Mouse (Mus musculus): ENCODE measurements around the gene Ebf1. TPM values are rescaled to one million over a fixed set of nuclear protein-coding genes. Genes with fewer than 3 reads are reported as not detected.
A peak's percentile ranks its signal among the peaks of the same experiment; 100 is the strongest.
"Not testable (repeated sequence)": the region's sequence is repeated elsewhere in the genome, so short reads cannot be mapped to it uniquely, and the experiment has no call there.

Ebf1 gene
- 1 to 10 TPM; 5.1 to 8.0 (median 6.2) TPM for total RNA-seq (2022)

- DNase-seq (ENCODE audit: low spot score in 2 of 2) = peak; percentile 90 to 92
Observed at GRCm38 (mm10) chr11:44616788-44617712, at the start of gene Ebf1. Ebf1 (plus strand) TSS chr11:44617317.

- DNase-seq (ENCODE audit: low spot score in 2 of 2) = not testable (repeated sequence)
Observed at GRCm38 (mm10) chr11:44570336-44570735, 46.8 kb upstream of the Ebf1 start.

- DNase-seq (ENCODE audit: low spot score in 2 of 2) = no peak
Observed at GRCm38 (mm10) chr11:44572781-44573180, 44.3 kb upstream of the Ebf1 start.

- DNase-seq (ENCODE audit: low spot score in 2 of 2) = no peak
Observed at GRCm38 (mm10) chr11:44573396-44573795, 43.7 kb upstream of the Ebf1 start.

- no peak for DNase-seq (ENCODE audit: low spot score in 2 of 2)
Observed at GRCm38 (mm10) chr11:44574391-44574790, 42.7 kb upstream of the Ebf1 start.

- DNase-seq (ENCODE audit: low spot score in 2 of 2) = no peak
Observed at GRCm38 (mm10) chr11:44574820-44575219, 42.3 kb upstream of the Ebf1 start.

- DNase-seq (ENCODE audit: low spot score in 2 of 2) = no peak
Observed at GRCm38 (mm10) chr11:44577911-44578310, 39.2 kb upstream of the Ebf1 start.

- peak; percentile 16 to 34 for DNase-seq (ENCODE audit: low spot score in 2 of 2)
Observed at GRCm38 (mm10) chr11:44581277-44581683, 35.8 kb upstream of the Ebf1 start.

GRCm38 (mm10) chr11:44586047-44586696 is 30.9 kb upstream of the Ebf1 start:
- DNase-seq (ENCODE audit: low spot score in 2 of 2) = no peak

GRCm38 (mm10) chr11:44593016-44593415 is 24.1 kb upstream of the Ebf1 start:
- DNase-seq (ENCODE audit: low spot score in 2 of 2) = no peak

- no peak for DNase-seq (ENCODE audit: low spot score in 2 of 2)
Observed at GRCm38 (mm10) chr11:44594768-44595167, 22.3 kb upstream of the Ebf1 start.

- DNase-seq (ENCODE audit: low spot score in 2 of 2) = no peak
Observed at GRCm38 (mm10) chr11:44606881-44607280, 10.2 kb upstream of the Ebf1 start.

- DNase-seq (ENCODE audit: low spot score in 2 of 2) = no peak
Observed at GRCm38 (mm10) chr11:44608646-44609045, 8.5 kb upstream of the Ebf1 start.

- peak; percentile 63 to 73 for DNase-seq (ENCODE audit: low spot score in 2 of 2)
Observed at GRCm38 (mm10) chr11:44610971-44611781, 5.9 kb upstream of the Ebf1 start.

- DNase-seq (ENCODE audit: low spot score in 2 of 2) = no peak
Observed at GRCm38 (mm10) chr11:44612156-44612555, 5.0 kb upstream of the Ebf1 start.

- DNase-seq (ENCODE audit: low spot score in 2 of 2) = no peak
Observed at GRCm38 (mm10) chr11:44612681-44613410, 4.3 kb upstream of the Ebf1 start.

GRCm38 (mm10) chr11:44613411-44614180 is 3.5 kb upstream of the Ebf1 start:
- DNase-seq (ENCODE audit: low spot score in 2 of 2) = no peak

- no peak for DNase-seq (ENCODE audit: low spot score in 2 of 2)
Observed at GRCm38 (mm10) chr11:44616078-44616787, 884 bp upstream of the Ebf1 start.

- no peak for DNase-seq (ENCODE audit: low spot score in 2 of 2)
Observed at GRCm38 (mm10) chr11:44617734-44618586, 843 bp downstream of the Ebf1 start.

All from gastrocnemius, adult 8-10 months (tissue).